Mouse (Mus musculus) frontal cortex, adult 2 months (tissue): ENCODE data around the gene Dpf3. TPM values are rescaled to one million over a fixed set of nuclear protein-coding genes. Genes with fewer than 3 reads are reported as not detected.
A peak's percentile ranks its signal among the peaks of the same experiment; 100 is the strongest.

Experiments used
- DNase-seq, 2 experiments: peaks; one replicate each; pipeline ENCODE4 v3.0.0; 2022; ENCODE audit warnings: low spot score in 1 of 2; ENCODE audit errors: extremely low spot score in 1 of 2
- polyA plus RNA-seq: library from polyadenylated mRNA; depleted of rRNA; stranded (reverse); fragments of >200 nt; gene quantifications from 2 replicates; pipeline ENCODE4 v1.2.3, GENCODE M21; 2012; rRNA removed

Dpf3 gene
- polyA plus RNA-seq, 1 experiment: 7.3 TPM

DNA sequence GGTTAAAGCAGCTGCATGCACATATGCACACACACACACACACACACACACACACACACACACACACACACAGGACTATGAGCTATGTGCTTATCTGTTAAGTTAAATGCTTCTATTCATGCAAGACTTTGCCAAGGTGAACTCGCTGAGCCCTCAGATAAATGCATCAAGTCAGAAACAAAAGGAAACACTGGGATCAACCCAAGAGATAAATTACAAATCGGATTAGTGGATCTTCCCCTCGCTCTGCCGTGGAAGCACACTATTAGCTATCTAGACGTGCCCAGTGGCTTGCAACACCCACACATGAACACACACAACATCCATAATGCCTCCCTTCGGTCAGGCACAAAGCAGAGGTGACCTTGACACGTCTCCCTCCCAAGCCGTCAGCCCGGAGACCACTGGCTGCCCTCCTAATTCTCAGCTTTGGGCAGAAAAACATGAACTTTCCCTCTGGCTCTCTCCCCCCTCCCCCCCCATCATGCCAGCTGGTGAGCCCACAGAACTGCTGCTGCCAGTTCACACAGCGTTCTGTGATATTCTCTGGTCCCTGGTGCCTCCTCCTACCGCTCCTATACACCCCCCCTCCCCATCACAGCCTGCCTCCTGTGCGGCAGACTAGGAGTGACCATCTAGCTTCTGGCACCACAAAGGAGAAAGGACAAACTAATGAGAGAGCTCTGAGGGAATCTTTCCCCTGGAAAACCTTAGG is 317.9 kb downstream of the Dpf3 start:
- DNase-seq: peak; percentile 37 to 57

DNA sequence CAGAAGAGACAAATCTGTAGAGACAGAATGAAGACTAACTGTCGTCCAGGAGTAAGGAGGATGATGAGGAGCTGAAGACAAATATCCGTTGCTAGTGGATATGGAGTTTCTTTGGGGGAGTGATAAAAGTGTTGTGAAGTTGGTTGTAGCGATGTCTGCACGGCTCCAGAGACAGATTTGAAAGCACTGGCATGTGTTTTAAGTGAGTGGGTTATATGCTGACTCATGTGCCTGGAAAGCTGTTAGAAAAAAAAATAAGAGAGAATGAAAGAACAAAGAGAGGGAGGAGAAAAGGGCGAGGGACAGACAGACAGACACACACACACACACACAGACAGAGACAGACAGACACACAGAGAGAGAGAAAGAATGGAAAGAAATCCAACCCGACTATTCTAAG is 319.2 kb downstream of the Dpf3 start:
- peak in 1 of 2 experiments; percentile 71 for DNase-seq

DNA sequence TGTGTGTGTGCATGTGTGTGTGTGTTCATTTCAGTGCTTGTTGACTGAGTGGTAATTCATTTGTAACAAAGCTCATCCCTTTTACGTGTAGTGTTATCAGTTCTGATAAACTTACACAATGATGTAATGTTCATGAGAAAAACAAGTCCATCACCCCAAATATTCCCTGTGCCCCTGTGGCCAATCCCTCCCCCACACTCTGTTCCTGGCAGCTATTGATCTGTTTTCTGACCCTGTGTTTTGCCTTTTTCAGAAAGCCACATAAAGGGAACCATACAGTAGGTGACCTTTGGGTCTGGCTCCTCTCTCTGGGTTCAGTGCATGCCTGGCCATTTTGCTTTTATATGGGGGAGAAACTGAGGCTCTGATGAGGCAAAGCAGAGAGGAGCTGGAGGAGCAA is 322.5 kb downstream of the Dpf3 start:
- DNase-seq: no peak

Other genes starting within 250 kb of the Dpf3 start
- gene Dcaf4, start 32.8 kb upstream of the Dpf3 start, polyA plus RNA-seq: 35.2 and 37.8 TPM in 2 replicates
- 37.7 and 45.8 TPM in 2 replicates for gene Zfyve1, start 109.5 kb upstream of the Dpf3 start, polyA plus RNA-seq
- gene Rbm25, start 143.5 kb upstream of the Dpf3 start, polyA plus RNA-seq: 179 and 181 TPM in 2 replicates
- 34.8 and 35.7 TPM in 2 replicates for gene Psen1, start 200.4 kb upstream of the Dpf3 start, polyA plus RNA-seq